Mouse (Mus musculus) lung, embryonic 16.5 days (tissue): ENCODE measurements at regions not wholly inside any gene's neighbourhood (a gene's known extent, or its start where the extent isn't known, plus 50 kb on each side); places are given as distances from the start of the nearest gene placed in this dataset.

Experiments used
- ATAC-seq: fragments of 200-750 bp; cut with Nextera tagmentation; 2 replicates; pipeline ENCODE4 v1.8.0; 2017; ENCODE audit warnings: low read depth, mild to moderate bottlenecking, moderate library complexity
- H3K27ac ChIP-seq: fragments of 300-500 bp; sonication (generic); 2 replicates; pipeline ENCODE4 v1.5.1; 2014; ENCODE audit warnings: mild to moderate bottlenecking, control low read depth, low read length
- H3K27me3 ChIP-seq: fragments of 300-500 bp; sonication (generic); 2 replicates; pipeline ENCODE4 v1.6.1; 2014; ENCODE audit warnings: low read depth, low read length, mixed read lengths; ENCODE audit not compliant: control insufficient read depth, insufficient read depth
- H3K36me3 ChIP-seq: fragments of 300-500 bp; sonication (generic); 2 replicates; pipeline ENCODE4 v1.6.1; 2014; ENCODE audit warnings: low read length; ENCODE audit not compliant: control insufficient read depth, insufficient read depth
- H3K4me1 ChIP-seq: fragments of 300-500 bp; sonication (generic); replicated peaks from 2 replicates; pipeline ENCODE4 v1.6.1; 2014; ENCODE audit warnings: low read length, mixed read lengths; ENCODE audit not compliant: control insufficient read depth, insufficient read depth
- H3K4me2 ChIP-seq: fragments of 300-500 bp; sonication (generic); 2 replicates; pipeline ENCODE4 v1.6.1; 2014; ENCODE audit warnings: low read depth, low read length, control low read depth
- H3K4me3 ChIP-seq: fragments of 300-500 bp; sonication (generic); 2 replicates; pipeline ENCODE4 v1.5.1; 2014; ENCODE audit warnings: mild to moderate bottlenecking, low read length, control low read depth
- H3K9ac ChIP-seq: fragments of 300-500 bp; sonication (generic); 2 replicates; pipeline ENCODE4 v1.6.1; 2014; ENCODE audit warnings: low read length, control low read depth
- H3K9me3 ChIP-seq: fragments of 300-500 bp; sonication (generic); 2 replicates; pipeline ENCODE4 v1.6.1; 2016; ENCODE audit warnings: low read length; ENCODE audit not compliant: control insufficient read depth
- WGBS: fragments of 180-500 bp; shearing (Covaris S2); extraction: QIAGEN DNeasy Blood & Tissue Kit; methylation state at CpG from one replicate; pipeline ENCODE4 v1.1.7; 2014; 5-methylcytosine and 5-hydroxymethylcytosine counted together

DNA sequence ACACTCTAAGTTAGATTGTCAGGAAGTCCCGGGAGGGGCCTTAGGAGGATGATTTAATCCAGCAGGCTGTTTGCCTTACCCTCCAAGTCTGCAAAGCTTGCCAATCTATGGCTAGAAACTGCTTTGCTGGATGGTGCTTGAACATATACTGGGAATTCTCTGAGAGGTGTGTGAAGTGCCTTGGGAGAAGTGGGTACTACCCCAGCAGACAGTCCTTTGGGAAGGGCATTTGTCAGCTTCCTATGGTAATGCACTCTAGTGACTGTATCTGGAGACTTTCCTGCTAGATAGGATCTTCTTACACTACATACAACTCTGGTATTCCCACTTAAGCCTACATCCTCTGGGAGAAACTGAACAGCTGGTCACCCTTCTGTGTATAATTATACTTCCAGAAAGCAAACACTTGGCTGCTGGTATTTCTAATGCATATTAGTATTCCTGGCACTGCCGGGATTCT is 384.4 kb upstream of the Gli3 start:
- H3K27me3 ChIP-seq: no peaks in the 10 kb centered on the region
- H3K36me3 ChIP-seq: no peaks in the 10 kb centered on the region
- no peak overlapping the region for H3K27ac ChIP-seq
- whole genome bisulfite sequencing: 24% methylated on average over 2 of the region's 2 CpGs
- H3K4me2 ChIP-seq: no peak overlapping the region
- H3K4me3 ChIP-seq: no peak overlapping the region
- H3K9ac ChIP-seq: no peak overlapping the region
- H3K4me1 ChIP-seq: peaks cover 13% of the 10 kb centered on the region
- peak; percentile 48 for ATAC-seq
- no peaks in the 10 kb centered on the region for H3K9me3 ChIP-seq

DNA sequence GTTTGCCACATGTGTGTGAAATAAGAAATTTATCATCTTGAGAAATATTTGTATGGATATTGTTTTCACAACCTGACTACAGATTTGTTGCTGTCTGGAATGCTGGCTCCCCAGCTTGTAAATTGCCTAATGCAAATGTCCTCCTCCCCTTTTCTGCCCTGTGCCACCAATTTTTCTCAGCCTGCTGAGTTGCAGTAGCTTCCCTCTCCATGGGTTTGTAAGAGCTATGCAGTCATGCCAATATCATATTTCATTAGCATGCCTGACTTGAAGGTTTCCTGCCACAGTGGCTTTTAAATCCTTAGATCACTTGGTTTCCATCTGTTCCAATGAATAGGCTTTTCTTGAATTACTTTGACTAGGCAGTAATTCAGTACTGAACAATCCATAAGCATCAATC is 383.9 kb upstream of the Gli3 start:
- no peaks in the 10 kb centered on the region for H3K27me3 ChIP-seq
- H3K4me2 ChIP-seq: no peak overlapping the region
- H3K27ac ChIP-seq: no peak overlapping the region
- peaks cover 13% of the 10 kb centered on the region for H3K4me1 ChIP-seq
- no peak overlapping the region for H3K4me3 ChIP-seq
- no peak overlapping the region for H3K9ac ChIP-seq
- no peak for ATAC-seq
- H3K9me3 ChIP-seq: no peaks in the 10 kb centered on the region
- H3K36me3 ChIP-seq: no peaks in the 10 kb centered on the region

- 17% methylated on average over 2 of the region's 2 CpGs for WGBS
- H3K4me1 ChIP-seq: peaks cover 13% of the 10 kb centered on the region
- H3K4me2 ChIP-seq: no peak overlapping the region
- no peaks in the 10 kb centered on the region for H3K9me3 ChIP-seq
- no peaks in the 10 kb centered on the region for H3K36me3 ChIP-seq
- no peaks in the 10 kb centered on the region for H3K27me3 ChIP-seq
- ATAC-seq: peak; percentile 95
- H3K27ac ChIP-seq: no peak overlapping the region
- H3K4me3 ChIP-seq: no peak overlapping the region
- no peak overlapping the region for H3K9ac ChIP-seq
These were observed 380.6 kb upstream of the Gli3 start for GRCm38 (mm10) chr13:15082255-15082932.

GRCm38 (mm10) chr13:15094836-15095235 is 368.2 kb upstream of the Gli3 start:
- no peak overlapping the region for H3K4me3 ChIP-seq
- 55% methylated on average over 1 of the region's 1 CpGs for WGBS
- no peak overlapping the region for H3K9ac ChIP-seq
- no peaks in the 10 kb centered on the region for H3K9me3 ChIP-seq
- peaks cover 5% of the 10 kb centered on the region; the same call in 1 of the 2 replicates for H3K4me1 ChIP-seq
- no peaks in the 10 kb centered on the region for H3K27me3 ChIP-seq
- H3K4me2 ChIP-seq: no peak overlapping the region
- no peak overlapping the region for H3K27ac ChIP-seq
- ATAC-seq: 0 out of 2 replicates have a peak, but pooled peaks have one; percentile 43
- no peaks in the 10 kb centered on the region for H3K36me3 ChIP-seq

DNA sequence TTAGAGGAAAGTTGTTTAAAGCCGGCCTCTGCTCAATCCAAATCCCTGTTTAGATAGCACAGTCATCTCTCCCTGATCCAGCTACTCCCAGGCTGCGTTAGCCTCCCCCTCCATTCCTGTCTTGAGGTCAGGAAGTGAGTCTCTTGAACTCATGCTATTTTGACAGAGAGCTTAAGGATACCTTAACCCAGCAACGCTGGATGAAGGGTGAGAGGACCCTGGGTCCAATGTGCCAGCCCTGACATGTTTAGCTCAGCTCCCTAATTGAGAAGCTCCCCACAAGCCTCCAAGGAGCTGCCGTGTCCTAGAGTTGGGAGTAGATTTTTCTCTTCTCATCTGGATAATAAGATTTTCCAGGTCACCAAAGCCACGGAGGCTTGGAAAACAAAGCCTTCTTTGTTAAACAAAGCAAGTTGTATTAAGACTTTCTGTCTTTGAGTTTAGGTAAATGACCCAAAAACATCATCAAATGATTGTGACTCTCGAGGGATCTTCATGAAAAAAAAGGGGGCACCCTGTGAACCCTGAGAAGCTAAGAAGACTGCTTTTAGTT is 355.2 kb upstream of the Gli3 start:
- Histone ChIP-seq H3K36me3 (no peaks in the 10 kb centered on the region), H3K9me3 (peaks cover 4% of the 10 kb centered on the region; the same call in 1 of the 2 replicates), H3K9ac (no peak overlapping the region), H3K4me2 (no peak overlapping the region), H3K4me1 (no peaks in the 10 kb centered on the region), H3K27ac (no peak overlapping the region), H3K27me3 (no peaks in the 10 kb centered on the region), H3K4me3 (no peak overlapping the region)
- no peak for ATAC-seq
- 24% methylated on average over 6 of the region's 6 CpGs for WGBS

DNA sequence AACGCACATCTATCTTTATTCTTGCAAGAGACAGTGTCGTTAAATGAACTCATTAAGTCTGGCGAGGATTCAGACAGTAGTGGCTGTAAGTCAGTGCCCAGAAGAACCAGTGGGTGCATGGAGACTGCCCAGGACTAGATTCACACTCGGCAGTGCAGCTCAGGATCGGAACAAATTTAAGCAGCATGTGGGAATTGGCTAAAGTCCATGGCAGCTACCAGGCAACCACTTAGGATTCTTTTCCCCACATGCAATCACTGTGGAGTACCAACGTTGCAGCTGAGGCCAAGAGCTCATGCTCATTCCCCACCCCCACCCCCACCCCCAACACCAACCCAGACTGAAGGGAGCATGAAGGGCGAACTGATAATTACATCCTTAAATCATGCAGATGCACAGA is 349.7 kb upstream of the Gli3 start:
- Histone ChIP-seq H3K9ac (no peak overlapping the region), H3K4me2 (no peak overlapping the region), H3K36me3 (no peaks in the 10 kb centered on the region), H3K27me3 (no peaks in the 10 kb centered on the region), H3K4me3 (no peak overlapping the region), H3K27ac (no peak overlapping the region), H3K9me3 (no peaks in the 10 kb centered on the region), H3K4me1 (no peaks in the 10 kb centered on the region)
- ATAC-seq: no peak
- 57% methylated on average over 7 of the region's 7 CpGs for WGBS

DNA sequence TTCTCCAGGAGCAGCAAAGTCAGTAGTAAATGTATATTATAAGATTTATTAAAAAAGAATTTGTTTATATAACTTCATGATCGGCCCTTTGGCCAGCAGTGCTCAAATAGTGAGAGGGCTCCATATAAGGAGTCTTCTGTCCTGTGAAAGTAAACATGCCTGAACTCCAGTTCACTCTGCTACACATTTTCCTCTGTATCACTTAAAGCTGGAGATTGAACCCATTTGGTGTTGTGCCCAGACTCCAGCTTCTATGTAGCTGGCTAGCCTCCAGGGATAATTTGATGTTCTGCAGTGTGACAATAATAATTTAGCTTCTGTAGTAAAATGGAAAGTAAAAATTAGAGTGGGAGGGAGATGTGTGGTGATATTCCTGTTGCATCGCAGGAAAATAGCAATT is 332.8 kb upstream of the Gli3 start:
- 24% methylated on average over 2 of the region's 2 CpGs for WGBS
- Histone ChIP-seq H3K4me1 (peaks cover 5% of the 10 kb centered on the region; the same call in 1 of the 2 replicates), H3K9ac (no peak overlapping the region), H3K36me3 (no peaks in the 10 kb centered on the region), H3K27ac (no peak overlapping the region), H3K9me3 (no peaks in the 10 kb centered on the region), H3K4me3 (no peak overlapping the region), H3K4me2 (no peak overlapping the region), H3K27me3 (no peaks in the 10 kb centered on the region)
- ATAC-seq: peak; percentile 98

- Histone ChIP-seq H3K4me2 (no peak overlapping the region), H3K4me3 (no peak overlapping the region), H3K36me3 (no peaks in the 10 kb centered on the region), H3K9ac (no peak overlapping the region), H3K4me1 (no peaks in the 10 kb centered on the region), H3K9me3 (no peaks in the 10 kb centered on the region), H3K27me3 (no peaks in the 10 kb centered on the region), H3K27ac (no peak overlapping the region)
- no peak for ATAC-seq
- 44% methylated on average over 6 of the region's 6 CpGs for WGBS
These were observed 316.9 kb upstream of the Gli3 start for GRCm38 (mm10) chr13:15146167-15146566.

- WGBS: 63% methylated on average over 2 of the region's 2 CpGs
- Histone ChIP-seq H3K9ac (no peak overlapping the region), H3K4me1 (no peaks in the 10 kb centered on the region), H3K36me3 (no peaks in the 10 kb centered on the region), H3K4me3 (no peak overlapping the region), H3K9me3 (no peaks in the 10 kb centered on the region), H3K27ac (no peak overlapping the region), H3K4me2 (no peak overlapping the region), H3K27me3 (no peaks in the 10 kb centered on the region)
- ATAC-seq: no peak
These were observed 282.1 kb upstream of the Gli3 start for GRCm38 (mm10) chr13:15180898-15181297.
